Mouse (Mus musculus) stomach, postnatal 0 days (tissue): Measurements from ENCODE around the gene Arhgap42.

Experiments used
- CTCF ChIP-seq: IDR thresholded peaks from 2 replicates; pipeline ENCODE4 v1.5.1; 2016; ENCODE audit warnings: antibody characterized with exemption, low read depth, mild to moderate bottlenecking, moderate library complexity
- EP300 ChIP-seq: optimal IDR thresholded peaks from 2 replicates; pipeline ENCODE3; 2016; ENCODE audit warnings: antibody characterized with exemption

DNA sequence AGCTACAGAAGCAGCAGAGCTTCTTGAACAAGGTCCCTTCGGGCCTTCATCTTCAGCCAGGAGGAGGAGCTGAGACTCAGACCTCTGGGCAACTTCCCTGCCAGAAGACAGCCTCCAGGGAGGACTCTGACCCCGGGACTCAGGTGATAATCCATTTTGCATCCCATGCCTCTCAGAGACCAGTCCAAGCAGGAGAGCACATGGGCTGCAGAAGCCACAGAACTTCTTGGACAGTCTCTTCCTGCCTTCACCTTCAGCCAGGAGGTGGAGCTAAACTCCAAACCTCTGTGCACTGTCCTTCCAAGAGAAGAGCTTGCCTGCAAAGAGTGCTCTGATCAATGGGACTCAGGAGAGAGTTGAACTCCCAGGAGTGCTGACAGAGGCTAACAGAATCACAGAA is 155.5 kb downstream of the Arhgap42 start:
- TF ChIP-seq EP300 = no peak
- peak; percentile 74 for TF ChIP-seq CTCF
